In the genomic region with DNA sequence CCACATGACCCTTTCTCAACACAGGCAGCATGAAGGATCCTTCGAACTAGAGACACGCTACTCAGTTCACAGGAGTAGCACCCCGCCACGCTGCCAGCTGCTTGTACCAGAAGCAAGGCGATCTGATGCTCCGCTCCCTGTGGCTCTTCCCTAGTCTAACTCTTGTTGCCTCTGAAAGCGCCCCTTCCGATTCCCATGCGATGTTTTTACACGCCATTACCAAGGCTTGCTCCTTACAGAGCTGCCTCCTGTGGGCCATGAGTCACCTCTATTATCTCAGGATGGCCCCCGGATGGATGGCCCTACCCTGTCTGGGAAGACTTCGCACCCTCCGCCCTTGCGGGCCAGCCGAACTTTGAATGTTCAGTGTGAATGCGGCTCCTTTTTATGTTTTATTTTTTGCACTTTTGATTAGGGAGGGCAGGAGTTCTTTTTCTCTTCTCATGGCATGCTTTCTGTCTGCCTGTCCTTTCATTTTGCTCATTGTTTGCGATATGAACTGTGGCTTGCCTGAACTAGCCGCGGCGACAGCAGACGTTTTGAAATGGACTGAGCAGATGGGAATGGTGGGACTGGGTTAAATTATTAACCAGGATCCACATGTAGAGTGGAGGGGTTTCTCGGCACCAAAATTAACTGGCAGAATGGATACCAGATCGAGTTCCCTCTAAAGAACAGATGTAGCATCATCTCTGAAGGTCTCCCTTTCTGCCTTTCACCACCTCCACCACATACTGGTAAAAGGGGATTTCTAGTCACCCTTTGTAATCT, we compare ENCODE assay signal across 11 mouse cellular contexts.
DNase-seq lines count a peak whose midpoint lies in the region; ATAC-seq and TF ChIP-seq lines count a peak whose summit lies in the region.
"Had no signal": no experiment of that assay in that cellular context is flagged by ENCODE, and none has a peak within 500 bp of the region (broad histone marks: within the 10 kb centered on the region; RNA-seq: fewer than 3 reads in every experiment).

No protein-coding gene starts in this region.

- peaks cover 21% of the 10 kb centered on the region for H3K27me3 ChIP-seq in E14TG2a.4 (ENCODE audit: insufficient read depth, low read length)
- H3K27me3 ChIP-seq in forebrain, embryonic 12.5 days: peaks cover 34% of the 10 kb centered on the region
- H3K27me3 ChIP-seq in liver, embryonic 13.5 days: no peaks in the 10 kb centered on the region
- H3K27me3 ChIP-seq: CH12.LX had no signal

- H3K27ac ChIP-seq in forebrain, embryonic 12.5 days: no peak overlapping the region
- H3K27ac ChIP-seq in liver, embryonic 13.5 days: no peak overlapping the region

- peak; percentile 89 for DNase-seq in heart, adult 11 months
- DNase-seq in heart, postnatal 4 days: no peak
- DNase-seq in liver, embryonic 13.5 days: no peak
- no peak for DNase-seq in adipocyte (ENCODE audit: low spot score)
- no peak for DNase-seq in adrenal gland, adult 2 months
- no peak for DNase-seq in layer of hippocampus, adult 9-11 months
- DNase-seq: heart, postnatal 10 days had no signal

- peak overlapping the region; percentile 56 for H3K4me3 ChIP-seq in E14TG2a.4 (replicated peaks; ENCODE audit: low read length)
- no peak overlapping the region for H3K4me3 ChIP-seq in forebrain, embryonic 12.5 days (replicated peaks)
- no peak overlapping the region for H3K4me3 ChIP-seq in liver, embryonic 13.5 days (replicated peaks)
- H3K4me3 ChIP-seq: megakaryocyte, embryonic 14.5 days had no signal

- H3K36me3 ChIP-seq in E14TG2a.4 (ENCODE audit: insufficient read depth, low read length): no peaks in the 10 kb centered on the region
- no peaks in the 10 kb centered on the region for H3K36me3 ChIP-seq in forebrain, embryonic 12.5 days (replicated peaks)
- H3K36me3 ChIP-seq in liver, embryonic 13.5 days: no peaks in the 10 kb centered on the region

- no peak overlapping the region for H3K4me2 ChIP-seq in forebrain, embryonic 12.5 days
- H3K4me2 ChIP-seq in liver, embryonic 13.5 days: peak overlapping the region; percentile 28; the same call in 1 of the 2 replicates

- peak; percentile 42; the same call in 1 of the 2 replicates for ATAC-seq in forebrain, embryonic 12.5 days (ENCODE audit: low FRiP score)
- ATAC-seq in liver, embryonic 13.5 days (ENCODE audit: low read depth): no peak; the same call in 1 of the 2 replicates

- no peaks in the 10 kb centered on the region for H3K9me3 ChIP-seq in E14TG2a.4 (ENCODE audit: low read length)
- no peaks in the 10 kb centered on the region for H3K9me3 ChIP-seq in forebrain, embryonic 12.5 days
- no peaks in the 10 kb centered on the region for H3K9me3 ChIP-seq in liver, embryonic 13.5 days (replicated peaks)
- H3K9me3 ChIP-seq: megakaryocyte, embryonic 14.5 days had no signal

- no peak overlapping the region for H3K9ac ChIP-seq in forebrain, embryonic 12.5 days
- H3K9ac ChIP-seq in liver, embryonic 13.5 days: no peak overlapping the region

- no peak for TF ChIP-seq CTCF in E14TG2a.4 (conservative IDR thresholded peaks at IDR 0.05; ENCODE audit: low read length)

- WGBS in forebrain, embryonic 12.5 days: 68% methylated on average over 23 of the region's 23 CpGs
- 69% methylated on average over 23 of the region's 23 CpGs for WGBS in liver, embryonic 13.5 days (ENCODE audit: insufficient replicate concordance)

- H3K4me1 ChIP-seq in E14TG2a.4 (replicated peaks; ENCODE audit: low read depth, low read length): peaks cover 43% of the 10 kb centered on the region
- H3K4me1 ChIP-seq in forebrain, embryonic 12.5 days: peaks cover 38% of the 10 kb centered on the region
- 0 out of 2 replicates have a peak, but pooled peaks cover 3% of the 10 kb centered on the region for H3K4me1 ChIP-seq in liver, embryonic 13.5 days (replicated peaks)
- H3K4me1 ChIP-seq: megakaryocyte, embryonic 14.5 days had no signal
